Mouse (Mus musculus): ENCODE results near the gene Gucy2g. TPM values are rescaled to one million over a fixed set of nuclear protein-coding genes. Genes with fewer than 3 reads are reported as not detected.

Gucy2g gene
- not detected in 2 replicates for polyA plus RNA-seq (2016; fragmentation: Nextera tagmentation; extraction: Ambion mirVana)

DNA sequence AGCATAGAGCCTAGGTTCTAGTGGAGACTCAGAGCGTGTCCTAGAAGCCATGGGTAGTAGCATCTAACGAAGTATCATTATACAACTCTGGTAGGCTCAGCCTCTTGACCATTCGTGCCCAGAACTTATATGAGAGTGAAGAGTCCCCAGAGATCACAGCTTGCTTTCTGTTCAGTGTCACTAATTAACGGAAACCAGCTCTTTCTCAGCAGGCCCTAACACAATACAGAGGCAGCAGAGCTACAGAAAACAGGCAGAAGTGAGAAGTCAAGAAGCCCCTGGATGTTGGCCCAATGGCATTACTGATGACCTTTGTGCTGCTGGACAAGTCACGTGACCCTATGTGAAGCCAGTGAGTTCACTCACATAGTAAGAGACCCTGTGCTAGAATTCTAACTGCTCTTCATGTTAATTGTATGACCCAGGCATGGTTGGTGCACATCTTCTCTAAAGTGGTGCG is at the start of gene Gucy2g:
Gucy2g (minus strand) TSS at position 51 of the 460 bp plus-strand sequence.
- H3K9ac ChIP-seq (replicated peaks) = no peak within 1 kb of the TSS
- no peak within 1 kb of the TSS for H3K4me2 ChIP-seq (replicated peaks)
- no peaks in the 10 kb centered on the region for H3K36me3 ChIP-seq
- no peaks in the 10 kb centered on the region for H3K27me3 ChIP-seq
- H3K27ac ChIP-seq (replicated peaks) = no peak within 1 kb of the TSS
- no peaks in the 10 kb centered on the region for H3K4me1 ChIP-seq
- no peak for ATAC-seq (ENCODE audit: low FRiP score, low read depth)
- no peaks in the 10 kb centered on the region for H3K9me3 ChIP-seq
- H3K4me3 ChIP-seq = no peak within 1 kb of the TSS
- 80% methylated on average over 6 of the region's 6 CpGs for WGBS

DNA sequence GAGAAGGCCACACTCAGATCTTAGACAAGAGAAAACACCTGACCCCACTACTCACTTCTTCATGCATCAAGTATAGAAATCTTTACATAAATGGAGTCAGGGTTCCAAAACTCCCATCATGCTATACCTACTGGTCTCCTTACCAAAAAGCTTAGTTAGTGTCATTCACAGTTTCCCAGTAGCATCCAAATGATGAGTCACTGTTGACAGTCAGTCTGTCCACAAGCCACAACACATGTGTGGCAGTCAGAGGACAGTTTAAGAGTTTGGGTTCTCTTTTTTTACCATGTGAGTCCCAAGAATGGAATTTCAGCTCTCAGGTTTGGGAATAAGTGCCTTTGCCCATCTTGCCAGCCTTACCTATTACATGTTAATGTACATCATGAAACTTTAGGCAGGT is 47.9 kb upstream of the Gucy2g start:
- H3K9ac ChIP-seq (replicated peaks) = no peak overlapping the region
- H3K27me3 ChIP-seq = no peaks in the 10 kb centered on the region
- H3K9me3 ChIP-seq = no peaks in the 10 kb centered on the region
- no peak overlapping the region for H3K4me2 ChIP-seq (replicated peaks)
- no peak overlapping the region for H3K27ac ChIP-seq (replicated peaks)
- ATAC-seq (ENCODE audit: low FRiP score, low read depth) = no peak
- H3K36me3 ChIP-seq = 0 out of 2 replicates have a peak, but pooled peaks cover 9% of the 10 kb centered on the region
- H3K4me1 ChIP-seq = peaks cover 7% of the 10 kb centered on the region
- H3K4me3 ChIP-seq = no peak overlapping the region

DNA sequence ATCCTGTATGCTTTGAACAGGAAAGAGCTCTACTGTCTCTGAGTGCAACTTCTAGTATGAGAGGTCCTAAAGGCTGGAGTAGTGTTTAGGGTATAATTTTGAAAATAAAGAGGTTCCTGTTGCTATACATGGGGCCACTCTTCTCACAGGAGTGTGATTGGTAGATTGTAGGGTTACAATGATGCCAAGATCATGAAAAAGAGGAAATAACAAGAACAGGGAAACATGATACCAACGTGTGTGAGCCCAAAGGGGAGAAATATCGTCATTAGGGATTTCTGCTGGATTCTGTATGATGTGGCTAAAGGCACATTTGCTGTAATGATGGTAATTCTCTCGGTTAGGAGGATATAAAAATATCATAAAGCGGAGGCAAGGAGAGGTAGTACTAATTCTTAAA is 45.0 kb upstream of the Gucy2g start:
- Histone ChIP-seq H3K4me1 (no peaks in the 10 kb centered on the region), H3K27ac (replicated peaks) (no peak overlapping the region), H3K27me3 (no peaks in the 10 kb centered on the region), H3K4me3 (no peak overlapping the region), H3K9ac (replicated peaks) (no peak overlapping the region), H3K9me3 (no peaks in the 10 kb centered on the region), H3K36me3 (0 out of 2 replicates have a peak, but pooled peaks cover 9% of the 10 kb centered on the region), H3K4me2 (replicated peaks) (no peak overlapping the region)
- no peak for ATAC-seq (ENCODE audit: low FRiP score, low read depth)
- 85% methylated on average over 4 of the region's 4 CpGs for WGBS

DNA sequence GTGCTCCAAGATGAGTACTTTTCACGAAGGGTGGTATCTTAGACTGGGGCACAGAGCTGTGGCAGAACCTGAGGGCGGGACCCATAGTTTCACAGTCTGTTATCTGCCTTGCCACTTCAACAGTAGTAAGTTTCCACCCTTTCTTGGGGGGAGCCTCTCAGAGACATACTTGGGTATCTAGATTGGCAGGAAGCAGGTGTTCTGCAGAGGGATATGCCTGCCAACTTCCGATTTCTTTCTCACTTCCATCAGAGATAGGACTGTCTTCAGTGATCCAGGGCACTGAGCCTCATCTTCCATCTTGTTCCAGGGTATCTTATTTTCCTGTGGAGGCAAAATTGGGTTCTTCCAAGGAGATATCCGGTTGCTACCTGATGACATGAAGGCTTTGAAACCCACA is 43.1 kb upstream of the Gucy2g start:
- Histone ChIP-seq H3K27ac (replicated peaks) (no peak overlapping the region), H3K36me3 (0 out of 2 replicates have a peak, but pooled peaks cover 6% of the 10 kb centered on the region), H3K4me3 (no peak overlapping the region), H3K9me3 (no peaks in the 10 kb centered on the region), H3K4me1 (no peaks in the 10 kb centered on the region), H3K9ac (replicated peaks) (no peak overlapping the region), H3K4me2 (replicated peaks) (no peak overlapping the region), H3K27me3 (no peaks in the 10 kb centered on the region)
- no peak for ATAC-seq (ENCODE audit: low FRiP score, low read depth)
- 89% methylated on average over 4 of the region's 4 CpGs for WGBS

DNA sequence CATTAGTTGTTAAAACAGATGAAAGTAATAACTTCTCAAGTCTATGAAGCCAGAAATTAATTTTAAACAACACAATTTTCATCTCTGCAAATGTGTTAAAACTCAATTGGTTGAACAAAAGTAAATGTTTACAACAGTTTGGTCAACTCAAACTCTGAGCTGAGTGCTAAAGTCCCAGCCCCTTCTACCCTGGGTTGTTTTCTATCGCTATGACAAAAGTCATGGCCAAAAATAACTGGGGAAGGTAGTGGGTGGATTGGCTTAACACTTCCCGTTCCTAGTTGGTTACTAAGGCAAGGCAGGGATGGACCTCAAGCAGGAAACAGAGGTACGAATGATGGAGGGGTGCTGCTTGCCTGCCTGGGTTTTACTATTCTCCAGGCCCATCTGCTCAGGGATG is 35.7 kb upstream of the Gucy2g start:
- ATAC-seq (ENCODE audit: low FRiP score, low read depth) = no peak
- no peaks in the 10 kb centered on the region for H3K27me3 ChIP-seq
- no peak overlapping the region for H3K9ac ChIP-seq (replicated peaks)
- 91% methylated on average over 3 of the region's 3 CpGs for WGBS
- H3K4me2 ChIP-seq (replicated peaks) = no peak overlapping the region
- H3K9me3 ChIP-seq = no peaks in the 10 kb centered on the region
- no peaks in the 10 kb centered on the region for H3K4me1 ChIP-seq
- no peak overlapping the region for H3K27ac ChIP-seq (replicated peaks)
- H3K36me3 ChIP-seq = no peaks in the 10 kb centered on the region
- no peak overlapping the region for H3K4me3 ChIP-seq

DNA sequence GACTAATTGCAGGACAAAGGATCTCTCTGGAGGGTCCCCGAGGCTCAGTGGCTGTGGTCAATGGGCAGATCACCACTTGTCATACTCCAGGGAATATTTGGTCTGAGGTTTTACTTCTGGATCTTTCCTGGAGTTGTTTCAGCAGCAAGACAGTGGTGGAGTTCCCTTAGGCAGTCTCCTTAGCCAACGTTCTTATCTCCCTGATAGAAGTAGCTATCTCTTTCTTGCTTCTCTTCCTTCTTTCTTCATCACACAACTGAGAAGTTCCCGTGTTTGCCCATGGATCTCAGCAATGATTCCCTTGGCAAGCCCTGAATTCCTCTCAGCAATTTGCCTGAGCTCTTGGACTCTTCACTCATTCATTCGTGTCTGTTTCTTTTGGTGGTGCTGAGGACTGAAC is 35.1 kb upstream of the Gucy2g start:
- H3K4me3 ChIP-seq = no peak overlapping the region
- no peaks in the 10 kb centered on the region for H3K9me3 ChIP-seq
- no peak for ATAC-seq (ENCODE audit: low FRiP score, low read depth)
- no peak overlapping the region for H3K4me2 ChIP-seq (replicated peaks)
- no peaks in the 10 kb centered on the region for H3K27me3 ChIP-seq
- peaks cover 5% of the 10 kb centered on the region; the same call in 1 of the 2 replicates for H3K4me1 ChIP-seq
- 82% methylated on average over 4 of the region's 4 CpGs for WGBS
- H3K27ac ChIP-seq (replicated peaks) = no peak overlapping the region
- H3K9ac ChIP-seq (replicated peaks) = no peak overlapping the region
- H3K36me3 ChIP-seq = no peaks in the 10 kb centered on the region

DNA sequence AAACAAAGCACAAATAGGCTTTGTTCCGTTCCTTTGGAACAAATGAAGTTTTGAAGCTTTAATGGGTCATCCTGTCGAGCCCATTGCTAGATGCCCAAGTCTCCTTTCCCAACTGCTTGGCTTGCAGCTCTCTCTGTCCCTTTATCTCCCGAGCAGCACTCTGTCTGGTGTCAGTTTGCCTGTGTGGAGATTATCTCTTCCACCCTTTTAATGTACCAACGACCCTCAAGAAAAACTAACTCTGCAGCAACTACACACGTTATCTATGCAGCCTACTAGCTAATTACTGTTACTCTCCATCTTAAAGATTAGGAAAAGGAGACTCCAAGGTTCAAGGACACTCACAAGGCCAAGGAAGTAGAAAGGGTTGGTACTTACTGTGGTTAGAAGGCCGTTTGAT is 32.3 kb upstream of the Gucy2g start:
- Histone ChIP-seq H3K9ac (replicated peaks) (no peak overlapping the region), H3K4me1 (peaks cover 11% of the 10 kb centered on the region; the same call in 1 of the 2 replicates), H3K27me3 (no peaks in the 10 kb centered on the region), H3K4me2 (replicated peaks) (no peak overlapping the region), H3K4me3 (no peak overlapping the region), H3K27ac (replicated peaks) (no peak overlapping the region), H3K9me3 (no peaks in the 10 kb centered on the region), H3K36me3 (no peaks in the 10 kb centered on the region)
- ATAC-seq (ENCODE audit: low FRiP score, low read depth) = no peak
- 86% methylated on average over 6 of the region's 6 CpGs for WGBS

DNA sequence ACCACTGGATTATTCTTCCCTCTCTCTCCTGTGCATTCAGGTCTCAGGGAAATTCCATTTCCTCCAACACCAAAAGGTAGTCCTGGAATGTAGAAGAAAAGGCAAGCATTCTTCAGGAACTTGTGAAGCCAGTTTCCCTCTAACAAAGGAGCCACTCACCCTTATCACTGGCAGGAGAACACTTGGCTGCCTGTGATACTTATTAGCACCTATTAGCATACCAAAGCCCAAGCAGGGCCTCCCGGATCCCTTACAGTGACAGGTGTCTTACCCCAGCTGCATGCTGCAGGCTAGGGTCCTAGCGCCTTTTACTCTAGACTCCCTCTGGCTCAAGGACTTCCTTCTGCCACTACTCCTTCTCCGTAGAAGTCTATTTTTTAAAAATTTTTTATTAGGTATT is 30.4 kb upstream of the Gucy2g start:
- no peak overlapping the region for H3K4me2 ChIP-seq (replicated peaks)
- H3K9me3 ChIP-seq = no peaks in the 10 kb centered on the region
- peaks cover 11% of the 10 kb centered on the region; the same call in 1 of the 2 replicates for H3K4me1 ChIP-seq
- H3K4me3 ChIP-seq = no peak overlapping the region
- no peaks in the 10 kb centered on the region for H3K27me3 ChIP-seq
- no peak for ATAC-seq (ENCODE audit: low FRiP score, low read depth)
- no peak overlapping the region for H3K9ac ChIP-seq (replicated peaks)
- 26% methylated on average over 3 of the region's 3 CpGs for WGBS
- no peak overlapping the region for H3K27ac ChIP-seq (replicated peaks)
- no peaks in the 10 kb centered on the region for H3K36me3 ChIP-seq

DNA sequence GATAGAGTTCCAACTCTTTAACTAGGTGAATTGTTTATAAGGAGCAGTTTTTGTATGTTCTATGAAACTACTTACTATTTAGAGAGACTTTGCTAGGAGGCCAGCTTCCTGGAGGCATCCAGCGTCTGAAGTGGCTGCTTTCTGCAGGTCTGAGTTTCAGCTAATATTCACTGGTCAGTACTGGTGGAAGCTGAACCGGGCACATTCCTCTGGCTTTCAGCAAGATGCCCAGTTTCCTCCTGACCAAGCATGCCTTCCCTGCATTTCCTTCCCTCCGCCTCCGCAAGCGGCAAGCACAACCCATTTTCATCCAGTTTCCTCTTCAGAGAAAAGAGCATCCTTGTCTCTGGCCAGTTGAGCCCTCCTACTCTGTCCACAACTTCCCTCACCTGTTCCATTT is 28.0 kb upstream of the Gucy2g start:
- no peaks in the 10 kb centered on the region for H3K9me3 ChIP-seq
- no peak for ATAC-seq (ENCODE audit: low FRiP score, low read depth)
- H3K27ac ChIP-seq (replicated peaks) = no peak overlapping the region
- no peak overlapping the region for H3K4me2 ChIP-seq (replicated peaks)
- H3K36me3 ChIP-seq = no peaks in the 10 kb centered on the region
- H3K4me3 ChIP-seq = no peak overlapping the region
- 84% methylated on average over 5 of the region's 5 CpGs for WGBS
- no peaks in the 10 kb centered on the region for H3K27me3 ChIP-seq
- no peak overlapping the region for H3K9ac ChIP-seq (replicated peaks)
- H3K4me1 ChIP-seq = peaks cover 11% of the 10 kb centered on the region; the same call in 1 of the 2 replicates

DNA sequence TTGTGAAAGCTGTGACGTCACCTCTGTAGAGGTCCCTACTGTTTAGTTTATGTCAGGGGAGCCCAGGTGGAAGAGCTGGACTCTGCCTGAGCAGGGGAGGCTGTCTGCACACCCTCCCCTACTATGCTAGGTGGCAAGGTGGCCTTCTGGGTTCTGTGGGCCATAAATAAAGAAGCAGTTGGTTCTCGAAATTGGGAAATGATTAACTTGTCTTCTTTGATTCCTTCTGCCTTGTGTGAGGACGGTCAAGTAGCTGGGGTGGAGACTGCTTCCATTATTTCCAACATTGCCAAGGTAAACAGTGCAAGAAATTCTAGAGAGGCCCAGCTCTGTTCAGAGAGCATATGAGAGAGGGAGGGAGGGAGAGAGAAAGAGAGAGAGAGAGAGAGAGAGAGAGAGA is 27.1 kb upstream of the Gucy2g start:
- no peak for ATAC-seq (ENCODE audit: low FRiP score, low read depth)
- H3K4me1 ChIP-seq = peaks cover 11% of the 10 kb centered on the region; the same call in 1 of the 2 replicates
- WGBS = 78% methylated on average over 3 of the region's 3 CpGs

DNA sequence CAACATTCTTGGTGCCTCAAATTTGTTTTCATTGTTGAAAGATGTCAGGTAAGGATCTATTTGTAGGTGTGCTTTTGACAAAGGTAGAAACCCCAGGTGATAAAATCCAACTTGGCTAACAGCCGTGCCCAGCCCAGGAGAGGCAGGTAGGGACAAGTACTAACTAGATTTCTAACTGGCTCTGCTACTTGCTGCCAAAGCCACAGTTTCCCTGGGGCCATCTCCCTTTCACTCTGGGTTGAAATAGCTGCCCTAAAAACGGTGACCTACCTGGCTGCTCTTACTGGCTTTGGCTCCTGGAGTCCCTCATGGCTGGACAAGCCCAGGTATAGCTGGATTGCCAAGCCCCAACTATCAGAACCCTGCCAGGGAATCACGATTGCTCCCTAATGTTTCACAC is 25.8 kb upstream of the Gucy2g start:
- H3K27me3 ChIP-seq = no peaks in the 10 kb centered on the region
- no peak overlapping the region for H3K4me2 ChIP-seq (replicated peaks)
- H3K36me3 ChIP-seq = no peaks in the 10 kb centered on the region
- no peak overlapping the region for H3K9ac ChIP-seq (replicated peaks)
- no peak overlapping the region for H3K27ac ChIP-seq (replicated peaks)
- H3K4me1 ChIP-seq = peaks cover 11% of the 10 kb centered on the region; the same call in 1 of the 2 replicates
- ATAC-seq (ENCODE audit: low FRiP score, low read depth) = no peak
- 88% methylated on average over 3 of the region's 3 CpGs for WGBS
- no peak overlapping the region for H3K4me3 ChIP-seq
- no peaks in the 10 kb centered on the region for H3K9me3 ChIP-seq

More for the DNA sequence above, 27.1 kb upstream of the Gucy2g start:
- Histone ChIP-seq H3K4me2 (replicated peaks) (no peak overlapping the region), H3K9me3 (no peaks in the 10 kb centered on the region), H3K4me3 (no peak overlapping the region), H3K9ac (replicated peaks) (no peak overlapping the region), H3K36me3 (no peaks in the 10 kb centered on the region), H3K27me3 (no peaks in the 10 kb centered on the region), H3K27ac (replicated peaks) (no peak overlapping the region)

DNA sequence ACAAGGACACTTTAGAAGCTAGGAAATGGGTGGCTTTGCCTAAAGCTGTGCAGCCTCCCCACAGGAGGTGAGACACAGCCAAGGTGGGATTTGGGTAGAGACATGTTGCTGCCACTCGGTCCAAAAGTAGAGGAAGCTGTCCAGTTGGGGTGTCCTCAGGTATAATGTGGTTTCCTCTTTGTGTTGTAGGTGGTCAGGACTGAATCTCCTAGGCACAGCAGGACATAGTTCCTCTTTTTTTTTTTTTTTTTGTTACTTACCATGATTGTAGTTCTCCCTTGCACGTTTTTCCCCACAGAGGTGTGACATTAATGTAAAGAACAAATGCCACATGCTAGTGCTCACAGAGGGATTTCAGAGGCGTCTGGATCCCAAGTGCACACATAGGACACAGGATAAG is 24.2 kb upstream of the Gucy2g start:
- H3K4me1 ChIP-seq = peaks cover 4% of the 10 kb centered on the region; the same call in 1 of the 2 replicates
- H3K4me2 ChIP-seq (replicated peaks) = no peak overlapping the region
- no peak for ATAC-seq (ENCODE audit: low FRiP score, low read depth)
- no peak overlapping the region for H3K4me3 ChIP-seq
- WGBS = 79% methylated on average over 3 of the region's 3 CpGs
- no peak overlapping the region for H3K27ac ChIP-seq (replicated peaks)
- H3K27me3 ChIP-seq = no peaks in the 10 kb centered on the region
- H3K36me3 ChIP-seq = no peaks in the 10 kb centered on the region
- H3K9ac ChIP-seq (replicated peaks) = no peak overlapping the region
- no peaks in the 10 kb centered on the region for H3K9me3 ChIP-seq

All from midbrain, embryonic 12.5 days (tissue).